8 mouse cellular contexts compared by ENCODE assay signal in the genomic region with DNA sequence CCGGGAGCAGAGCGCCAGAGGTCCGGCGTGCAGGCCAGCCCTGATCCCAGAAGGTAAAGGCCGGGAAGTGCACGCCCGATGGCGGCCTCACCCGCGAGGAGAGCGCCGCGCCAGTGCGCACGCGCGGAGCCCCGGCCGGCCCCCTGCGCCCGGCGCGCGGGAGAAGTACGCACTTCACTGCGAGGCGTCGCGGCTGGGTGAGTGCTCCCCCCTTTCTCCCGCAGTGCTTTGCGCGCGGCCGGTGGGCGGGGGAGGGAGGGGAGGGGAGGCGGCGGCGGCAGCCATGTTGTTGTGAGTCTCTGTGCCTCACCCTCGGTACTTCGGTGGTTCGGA. TPM values are rescaled to one million over a fixed set of nuclear protein-coding genes. Genes with fewer than 3 reads are reported as not detected.
DNase-seq lines count a peak whose midpoint lies in the region; ATAC-seq and TF ChIP-seq lines count a peak whose summit lies in the region.

A gene (plus strand): TSS at position 161 of the 333 bp plus-strand sequence.

- H3K4me3 ChIP-seq in C2C12 (ENCODE audit: insufficient read depth, poor library complexity, severe bottlenecking) = peak within 1 kb of the TSS; percentile 67
- peak within 1 kb of the TSS; percentile 97 for H3K4me3 ChIP-seq in erythroblast, embryonic 14.5 days (replicated peaks)
- peak within 1 kb of the TSS; percentile 95 for H3K4me3 ChIP-seq in heart, embryonic 12.5 days
- peak within 1 kb of the TSS; percentile 98 for H3K4me3 ChIP-seq in kidney, postnatal 0 days (replicated peaks; ENCODE audit: low read depth, low read length)
- peak within 1 kb of the TSS; percentile 90 for H3K4me3 ChIP-seq in liver, embryonic 11.5 days (ENCODE audit: low read depth, low read length)
- H3K4me3 ChIP-seq in stomach, embryonic 14.5 days (ENCODE audit: low read depth, low read length) = peak within 1 kb of the TSS; percentile 69

- peaks cover 49% of the 10 kb centered on the region for H3K79me2 ChIP-seq in C2C12 (ENCODE audit: control insufficient read depth, insufficient read depth)

- peaks cover 28% of the 10 kb centered on the region for H3K4me1 ChIP-seq in erythroblast, embryonic 14.5 days (ENCODE audit: control insufficient read depth)
- H3K4me1 ChIP-seq in heart, embryonic 12.5 days (replicated peaks) = peaks cover 28% of the 10 kb centered on the region
- peaks cover 9% of the 10 kb centered on the region; the same call in 1 of the 2 replicates for H3K4me1 ChIP-seq in kidney, postnatal 0 days (replicated peaks; ENCODE audit: insufficient read depth, low read length)
- peaks cover 12% of the 10 kb centered on the region for H3K4me1 ChIP-seq in liver, embryonic 11.5 days (replicated peaks; ENCODE audit: control insufficient read depth, insufficient read depth, low read length)
- peaks cover 17% of the 10 kb centered on the region for H3K4me1 ChIP-seq in stomach, embryonic 14.5 days (ENCODE audit: control insufficient read depth, insufficient read depth, low read length)

- H3K27ac ChIP-seq in heart, embryonic 12.5 days (ENCODE audit: poor library complexity, severe bottlenecking) = peak within 1 kb of the TSS; percentile 98
- peak within 1 kb of the TSS; percentile 99 for H3K27ac ChIP-seq in kidney, postnatal 0 days
- H3K27ac ChIP-seq in liver, embryonic 11.5 days (ENCODE audit: low read depth, low read length) = peak within 1 kb of the TSS; percentile 95
- H3K27ac ChIP-seq in stomach, embryonic 14.5 days (ENCODE audit: low read length) = peak within 1 kb of the TSS; percentile 88

- no peaks in the 10 kb centered on the region for H3K27me3 ChIP-seq in C2C12 (ENCODE audit: control insufficient read depth, insufficient read depth, insufficient read length)
- H3K27me3 ChIP-seq in erythroblast, embryonic 14.5 days (ENCODE audit: control insufficient read depth) = no peaks in the 10 kb centered on the region
- H3K27me3 ChIP-seq in heart, embryonic 12.5 days (replicated peaks) = no peaks in the 10 kb centered on the region
- no peaks in the 10 kb centered on the region for H3K27me3 ChIP-seq in kidney, postnatal 0 days (ENCODE audit: insufficient read depth, low read length)
- H3K27me3 ChIP-seq in liver, embryonic 11.5 days (replicated peaks; ENCODE audit: control insufficient read depth, insufficient read depth, low read length) = no peaks in the 10 kb centered on the region
- no peaks in the 10 kb centered on the region for H3K27me3 ChIP-seq in stomach, embryonic 14.5 days (ENCODE audit: control insufficient read depth, insufficient read depth, low read length)

- peaks cover 44% of the 10 kb centered on the region for H3K79me3 ChIP-seq in C2C12 (ENCODE audit: low read depth)

- peaks cover 19% of the 10 kb centered on the region for H3K36me3 ChIP-seq in C2C12 (ENCODE audit: control insufficient read depth, insufficient read depth)
- H3K36me3 ChIP-seq in erythroblast, embryonic 14.5 days (ENCODE audit: control insufficient read depth) = peaks cover 15% of the 10 kb centered on the region
- H3K36me3 ChIP-seq in heart, embryonic 12.5 days = no peaks in the 10 kb centered on the region
- H3K36me3 ChIP-seq in kidney, postnatal 0 days (ENCODE audit: insufficient read depth, low read length) = no peaks in the 10 kb centered on the region
- H3K36me3 ChIP-seq in liver, embryonic 11.5 days (ENCODE audit: control insufficient read depth, insufficient read depth, low read length) = no peaks in the 10 kb centered on the region
- H3K36me3 ChIP-seq in stomach, embryonic 14.5 days (ENCODE audit: control insufficient read depth, insufficient read depth, low read length) = no peaks in the 10 kb centered on the region

- no peak for TF ChIP-seq CTCF in C2C12 (IDR thresholded peaks at IDR 0.05; ENCODE audit: control insufficient read depth, insufficient read depth, insufficient read length)
- no peak for TF ChIP-seq CTCF in brain, embryonic 14.5 days (IDR thresholded peaks at IDR 0.05; ENCODE audit: borderline replicate concordance, extremely low read depth, insufficient read depth, insufficient read length)
- no peak for TF ChIP-seq CTCF in kidney, postnatal 0 days (IDR thresholded peaks at IDR 0.05; ENCODE audit: low read depth)

- ATAC-seq in heart, embryonic 12.5 days (ENCODE audit: insufficient number of reproducible peaks, low FRiP score) = peak; percentile 97
- ATAC-seq in kidney, postnatal 0 days (replicated peaks; ENCODE audit: low FRiP score, low read depth) = peak; percentile 98
- ATAC-seq in liver, embryonic 11.5 days (replicated peaks; ENCODE audit: low FRiP score) = peak; percentile 96
- peak; percentile 97 for ATAC-seq in stomach, embryonic 14.5 days (ENCODE audit: insufficient number of reproducible peaks, insufficient read depth, low FRiP score, low read depth)

- TF ChIP-seq POLR2A in brain, embryonic 14.5 days (IDR thresholded peaks at IDR 0.05; ENCODE audit: borderline replicate concordance, extremely low read depth, insufficient read depth, insufficient read length, poor library complexity, severe bottlenecking) = peak; percentile 98

- peak within 1 kb of the TSS; percentile 99 for H3K9ac ChIP-seq in heart, embryonic 12.5 days
- H3K9ac ChIP-seq in kidney, postnatal 0 days (ENCODE audit: low read depth, low read length) = peak within 1 kb of the TSS; percentile 100
- peak within 1 kb of the TSS; percentile 97 for H3K9ac ChIP-seq in liver, embryonic 11.5 days (ENCODE audit: low read depth, low read length)
- peak within 1 kb of the TSS; percentile 84 for H3K9ac ChIP-seq in stomach, embryonic 14.5 days (replicated peaks; ENCODE audit: low read depth, low read length)

- peak within 1 kb of the TSS; percentile 81 for H3K4me2 ChIP-seq in heart, embryonic 12.5 days
- H3K4me2 ChIP-seq in kidney, postnatal 0 days (ENCODE audit: low read length) = peak within 1 kb of the TSS; percentile 65
- H3K4me2 ChIP-seq in liver, embryonic 11.5 days = peak within 1 kb of the TSS; percentile 86
- peak within 1 kb of the TSS; percentile 84 for H3K4me2 ChIP-seq in stomach, embryonic 14.5 days (replicated peaks; ENCODE audit: low read depth, low read length)

- peak; percentile 97 for DNase-seq in brain, embryonic 14.5 days (ENCODE audit: low read depth)
- peak; percentile 97 for DNase-seq in kidney, postnatal 0 days (ENCODE audit: low spot score)
- DNase-seq in liver, embryonic 11.5 days (ENCODE audit: low spot score) = peak; percentile 90
- peak; percentile 94 for DNase-seq in naive thymus-derived CD4-positive, alpha-beta T cell, adult 2 months (ENCODE audit: low read depth)

- H3ac ChIP-seq in C2C12 (ENCODE audit: control insufficient read depth, insufficient read length, low read depth) = peak within 1 kb of the TSS; percentile 100

- no peaks in the 10 kb centered on the region for H3K9me3 ChIP-seq in erythroblast, embryonic 14.5 days (ENCODE audit: control insufficient read depth, low read length)
- H3K9me3 ChIP-seq in heart, embryonic 12.5 days (replicated peaks) = 0 out of 2 replicates have a peak, but pooled peaks cover 3% of the 10 kb centered on the region
- H3K9me3 ChIP-seq in kidney, postnatal 0 days (replicated peaks; ENCODE audit: low read length) = no peaks in the 10 kb centered on the region
- H3K9me3 ChIP-seq in liver, embryonic 11.5 days (ENCODE audit: control insufficient read depth, low read length) = no peaks in the 10 kb centered on the region
- H3K9me3 ChIP-seq in stomach, embryonic 14.5 days (ENCODE audit: control insufficient read depth, low read depth, low read length) = no peaks in the 10 kb centered on the region

- WGBS in heart, embryonic 12.5 days = 0% methylated on average over 27 of the region's 41 CpGs
- under 1% methylated on average over 34 of the region's 41 CpGs for WGBS in kidney, postnatal 0 days
- 1% methylated on average over 30 of the region's 41 CpGs for whole genome bisulfite sequencing in liver, embryonic 11.5 days
- WGBS in stomach, embryonic 14.5 days = under 1% methylated on average over 17 of the region's 41 CpGs

TF ChIP-seq in C2C12, 6 proteins besides CTCF, POLR2A, EP300 and RAD21:
- no peak for TF ChIP-seq MYOG (IDR thresholded peaks at IDR 0.05; ENCODE audit: control insufficient read depth, extremely low read depth, insufficient read length)
- peak; percentile 85 for TF ChIP-seq MAX (IDR thresholded peaks at IDR 0.05)

RNA-seq across cellular contexts. Expression of the gene that starts here (rescaled TPM):
- polyA plus RNA-seq in C2C12 (2012; fragmentation: generic; extraction: Trizol) = 19.9 TPM
- 90.7 and 99.7 TPM in 2 replicates for polyA plus RNA-seq in brain, embryonic 14.5 days (2012; rRNA removed)
- polyA plus RNA-seq in erythroblast, embryonic 14.5 days (2012) = 0.51 and 0.59 TPM in 2 replicates
- polyA plus RNA-seq in heart, embryonic 12.5 days (2016; fragmentation: Nextera tagmentation; extraction: Ambion mirVana) = 35.8 and 37.3 TPM in 2 replicates
- polyA plus RNA-seq in kidney, postnatal 0 days (2015; fragmentation: Nextera tagmentation; extraction: Ambion mirVana) = 35.5 and 39.5 TPM in 2 replicates
- 47.3 and 47.7 TPM in 2 replicates for polyA plus RNA-seq in liver, embryonic 11.5 days (2014; fragmentation: Nextera tagmentation; extraction: Ambion mirVana)
- polyA plus RNA-seq in stomach, embryonic 14.5 days (2014; fragmentation: Nextera tagmentation; extraction: Ambion mirVana) = 65.8 and 69.2 TPM in 2 replicates

Comparison
In these comparisons a context has a peak if more than half of its experiments do, and no peak if none do; other contexts are left out.
1. Peak in every context shown above with its lines: DNase-seq, ATAC-seq, H3K4me3 ChIP-seq and H3K27ac ChIP-seq.
2. RNA of the gene that starts here (polyA plus RNA-seq): 90.7 to 99.7 TPM in brain, embryonic 14.5 days, 65.8 to 69.2 TPM in stomach, embryonic 14.5 days, 47.3 to 47.7 TPM in liver, embryonic 11.5 days, 35.8 to 37.3 TPM in heart, embryonic 12.5 days, 35.5 to 39.5 TPM in kidney, postnatal 0 days and 19.9 TPM in C2C12 (single experiment); 0.51 to 0.59 TPM in erythroblast, embryonic 14.5 days; every median in the first group is over 10 times any median in the second.